8 mouse cellular contexts compared by ENCODE assay signal in genomic region chr15:102102548-102103121, GRCm38 (mm10). TPM values are rescaled to one million over a fixed set of nuclear protein-coding genes. Genes with fewer than 3 reads are reported as not detected.
DNase-seq lines count a peak whose midpoint lies in the region; ATAC-seq lines count a peak whose summit lies in the region.

No protein-coding gene starts in this region.

- H3K27ac ChIP-seq in forebrain, embryonic 11.5 days (ENCODE audit: low read depth, low read length) = peak overlapping the region; percentile 46; the same call in 1 of the 2 replicates
- peak overlapping the region; percentile 93 for H3K27ac ChIP-seq in limb, embryonic 10.5 days
- H3K27ac ChIP-seq in midbrain, embryonic 12.5 days (replicated peaks) = peak overlapping the region; percentile 47

- intact Hi-C loops in heart, postnatal 25 days (cut with DNase I) = loop anchor here (10.0 kb wide), 1 partner anchor 302 kb away; the partner anchor contains the start of gene Sp1

- H3K9me3 ChIP-seq in erythroblast, embryonic 14.5 days (ENCODE audit: control insufficient read depth, low read length) = no peaks in the 10 kb centered on the region
- H3K9me3 ChIP-seq in forebrain, embryonic 11.5 days (ENCODE audit: control insufficient read depth, low read length) = no peaks in the 10 kb centered on the region
- H3K9me3 ChIP-seq in limb, embryonic 10.5 days (replicated peaks) = no peaks in the 10 kb centered on the region
- no peaks in the 10 kb centered on the region for H3K9me3 ChIP-seq in midbrain, embryonic 12.5 days

- peaks cover 13% of the 10 kb centered on the region for H3K36me3 ChIP-seq in erythroblast, embryonic 14.5 days (ENCODE audit: control insufficient read depth)
- H3K36me3 ChIP-seq in forebrain, embryonic 11.5 days (ENCODE audit: control insufficient read depth, insufficient read depth, low read length) = no peaks in the 10 kb centered on the region
- peaks cover 20% of the 10 kb centered on the region for H3K36me3 ChIP-seq in limb, embryonic 10.5 days
- peaks cover 5% of the 10 kb centered on the region for H3K36me3 ChIP-seq in midbrain, embryonic 12.5 days

- H3K27me3 ChIP-seq in erythroblast, embryonic 14.5 days (ENCODE audit: control insufficient read depth) = peaks cover 83% of the 10 kb centered on the region
- peaks cover 26% of the 10 kb centered on the region for H3K27me3 ChIP-seq in forebrain, embryonic 11.5 days (ENCODE audit: control insufficient read depth, insufficient read depth, low read length)
- H3K27me3 ChIP-seq in limb, embryonic 10.5 days (ENCODE audit: low read depth, poor library complexity, severe bottlenecking) = peaks cover 22% of the 10 kb centered on the region
- peaks cover 97% of the 10 kb centered on the region for H3K27me3 ChIP-seq in midbrain, embryonic 12.5 days

- ATAC-seq in erythroblast, adult 5-6 weeks (replicated peaks; ENCODE audit: low FRiP score, poor library complexity, severe bottlenecking) = no peak
- no peak for ATAC-seq in forebrain, embryonic 11.5 days (replicated peaks; ENCODE audit: low FRiP score)
- no peak for ATAC-seq in midbrain, embryonic 12.5 days (ENCODE audit: low FRiP score, low read depth)
- ATAC-seq in activated CD4-positive, CD25-positive, alpha-beta regulatory T cell, adult 4 months = no peak

- no peak for DNase-seq in forebrain, embryonic 11.5 days (ENCODE audit: low spot score)
- DNase-seq in heart, postnatal 25 days (ENCODE audit: low spot score) = peak; percentile 81
- DNase-seq in limb, embryonic 10.5 days (ENCODE audit: low spot score) = peak; percentile 66
- DNase-seq in right cerebral cortex, postnatal 4 days = no peak

- H3K4me3 ChIP-seq in erythroblast, embryonic 14.5 days (replicated peaks) = peak overlapping the region; percentile 29
- peak overlapping the region; percentile 15; the same call in 1 of the 2 replicates for H3K4me3 ChIP-seq in forebrain, embryonic 11.5 days (ENCODE audit: low read depth, low read length)
- H3K4me3 ChIP-seq in limb, embryonic 10.5 days = peak overlapping the region; percentile 53
- H3K4me3 ChIP-seq in midbrain, embryonic 12.5 days = no peak overlapping the region

- H3K4me2 ChIP-seq in forebrain, embryonic 11.5 days (ENCODE audit: low read depth, low read length, severe bottlenecking) = peak overlapping the region; percentile 20; the same call in 1 of the 2 replicates
- peak overlapping the region; percentile 10; the same call in 1 of the 2 replicates for H3K4me2 ChIP-seq in midbrain, embryonic 12.5 days (replicated peaks)

- WGBS in forebrain, embryonic 11.5 days = 10% methylated on average over 6 of the region's 6 CpGs
- 9% methylated on average over 6 of the region's 6 CpGs for WGBS in limb, embryonic 10.5 days
- 13% methylated on average over 6 of the region's 6 CpGs for WGBS in midbrain, embryonic 12.5 days

- peak overlapping the region; percentile 23 for H3K9ac ChIP-seq in forebrain, embryonic 11.5 days (ENCODE audit: low read length)
- 0 out of 2 replicates have a peak overlapping the region, but pooled peaks have one; percentile 32 for H3K9ac ChIP-seq in midbrain, embryonic 12.5 days (replicated peaks)

- peaks cover 40% of the 10 kb centered on the region for H3K4me1 ChIP-seq in erythroblast, embryonic 14.5 days (ENCODE audit: control insufficient read depth)
- H3K4me1 ChIP-seq in forebrain, embryonic 11.5 days (replicated peaks; ENCODE audit: control insufficient read depth, insufficient read depth, low read length) = peaks cover 25% of the 10 kb centered on the region
- peaks cover 98% of the 10 kb centered on the region for H3K4me1 ChIP-seq in limb, embryonic 10.5 days
- peaks cover 78% of the 10 kb centered on the region for H3K4me1 ChIP-seq in midbrain, embryonic 12.5 days

RNA-seq across cellular contexts. Expression of gene Tns2, which starts 2.4 kb away (rescaled TPM):
- 0.04 and 0.05 TPM in 2 replicates for polyA plus RNA-seq in erythroblast, embryonic 14.5 days (2012)
- total RNA-seq in erythroblast, adult 5-6 weeks (2015; ENCODE audit: low replicate concordance) = not detected in 2 replicates
- total RNA-seq in erythroblast, adult 5-6 weeks (2017; ENCODE audit: low replicate concordance) = not detected in 2 replicates
- polyA plus RNA-seq in forebrain, embryonic 11.5 days (2014; fragmentation: Nextera tagmentation; extraction: Ambion mirVana) = 8.8 and 10.5 TPM in 2 replicates
- 100 to 1,000 TPM in 1 of 2 experiments, 10 to 100 TPM in 1; 98.6 to 118 TPM for total RNA-seq in heart, postnatal 25 days (2021)
- 13.0 and 18.6 TPM in 2 replicates for polyA plus RNA-seq in limb, embryonic 10.5 days (2016; fragmentation: Nextera tagmentation; extraction: Ambion mirVana)
- 13.3 and 14.1 TPM in 2 replicates for polyA plus RNA-seq in midbrain, embryonic 12.5 days (2016; fragmentation: Nextera tagmentation; extraction: Ambion mirVana)
- polyA plus RNA-seq in activated CD4-positive, CD25-positive, alpha-beta regulatory T cell, adult 4 months (2017; shearing (Covaris generic)) = 1 to 10 TPM; 1.5 to 2.9 TPM

RNA-seq across cellular contexts. Expression of gene Eif4b, which starts 29.1 kb away (rescaled TPM):
- 8.2 and 8.3 TPM in 2 replicates for polyA plus RNA-seq in erythroblast, embryonic 14.5 days (2012)
- 35.4 and 35.9 TPM in 2 replicates for total RNA-seq in erythroblast, adult 5-6 weeks (2015; ENCODE audit: low replicate concordance)
- total RNA-seq in erythroblast, adult 5-6 weeks (2017; ENCODE audit: low replicate concordance) = 58.0 and 81.1 TPM in 2 replicates
- polyA plus RNA-seq in forebrain, embryonic 11.5 days (2014; fragmentation: Nextera tagmentation; extraction: Ambion mirVana) = 122 and 129 TPM in 2 replicates
- total RNA-seq in heart, postnatal 25 days (2021) = 100 to 1,000 TPM; 131 to 144 TPM
- polyA plus RNA-seq in limb, embryonic 10.5 days (2016; fragmentation: Nextera tagmentation; extraction: Ambion mirVana) = 133 and 140 TPM in 2 replicates
- polyA plus RNA-seq in midbrain, embryonic 12.5 days (2016; fragmentation: Nextera tagmentation; extraction: Ambion mirVana) = 98.7 and 100 TPM in 2 replicates
- polyA plus RNA-seq in activated CD4-positive, CD25-positive, alpha-beta regulatory T cell, adult 4 months (2017; shearing (Covaris generic)) = 100 to 1,000 TPM in 1 of 2 experiments, 10 to 100 TPM in 1; 87.7 to 132 TPM

RNA-seq across cellular contexts. Expression of gene Spryd3, which starts 33.4 kb away (rescaled TPM):
- 1.1 and 1.4 TPM in 2 replicates for polyA plus RNA-seq in erythroblast, embryonic 14.5 days (2012)
- 3.8 TPM in 1 of 2 replicates, not detected in the other for total RNA-seq in erythroblast, adult 5-6 weeks (2015; ENCODE audit: low replicate concordance)
- total RNA-seq in erythroblast, adult 5-6 weeks (2017; ENCODE audit: low replicate concordance) = 2.1 and 4.7 TPM in 2 replicates
- polyA plus RNA-seq in forebrain, embryonic 11.5 days (2014; fragmentation: Nextera tagmentation; extraction: Ambion mirVana) = 12.0 and 12.1 TPM in 2 replicates
- 10 to 100 TPM; 13.2 to 15.1 TPM for total RNA-seq in heart, postnatal 25 days (2021)
- 12.6 and 14.6 TPM in 2 replicates for polyA plus RNA-seq in limb, embryonic 10.5 days (2016; fragmentation: Nextera tagmentation; extraction: Ambion mirVana)
- 19.3 and 20.2 TPM in 2 replicates for polyA plus RNA-seq in midbrain, embryonic 12.5 days (2016; fragmentation: Nextera tagmentation; extraction: Ambion mirVana)
- polyA plus RNA-seq in activated CD4-positive, CD25-positive, alpha-beta regulatory T cell, adult 4 months (2017; shearing (Covaris generic)) = 10 to 100 TPM; 19.5 to 42.0 TPM

RNA-seq across cellular contexts. Expression of gene Igfbp6, which starts 41.5 kb away (rescaled TPM):
- polyA plus RNA-seq in erythroblast, embryonic 14.5 days (2012) = 0.05 TPM in 1 of 2 replicates, not detected in the other
- 1.5 TPM in 1 of 2 replicates, not detected in the other for total RNA-seq in erythroblast, adult 5-6 weeks (2015; ENCODE audit: low replicate concordance)
- total RNA-seq in erythroblast, adult 5-6 weeks (2017; ENCODE audit: low replicate concordance) = not detected in 2 replicates
- polyA plus RNA-seq in forebrain, embryonic 11.5 days (2014; fragmentation: Nextera tagmentation; extraction: Ambion mirVana) = 0.33 TPM in 1 of 2 replicates, not detected in the other
- 10 to 100 TPM; 38.3 to 43.6 TPM for total RNA-seq in heart, postnatal 25 days (2021)
- polyA plus RNA-seq in limb, embryonic 10.5 days (2016; fragmentation: Nextera tagmentation; extraction: Ambion mirVana) = 0.23 and 0.46 TPM in 2 replicates
- 0.32 and 0.42 TPM in 2 replicates for polyA plus RNA-seq in midbrain, embryonic 12.5 days (2016; fragmentation: Nextera tagmentation; extraction: Ambion mirVana)
- under 1 TPM in 1 of 2 experiments, not detected in 1; 0.81 TPM for polyA plus RNA-seq in activated CD4-positive, CD25-positive, alpha-beta regulatory T cell, adult 4 months (2017; shearing (Covaris generic))

RNA-seq across cellular contexts. Expression of gene Soat2, which starts 47.7 kb away (rescaled TPM):
- polyA plus RNA-seq in erythroblast, embryonic 14.5 days (2012) = 0.12 and 0.18 TPM in 2 replicates
- total RNA-seq in erythroblast, adult 5-6 weeks (2015; ENCODE audit: low replicate concordance) = 1.0 TPM in 1 of 2 replicates, not detected in the other
- total RNA-seq in erythroblast, adult 5-6 weeks (2017; ENCODE audit: low replicate concordance) = 1.5 and 1.8 TPM in 2 replicates
- not detected in 2 replicates for polyA plus RNA-seq in forebrain, embryonic 11.5 days (2014; fragmentation: Nextera tagmentation; extraction: Ambion mirVana)
- total RNA-seq in heart, postnatal 25 days (2021) = under 1 TPM in 1 of 2 experiments, not detected in 1; 0.11 TPM
- polyA plus RNA-seq in limb, embryonic 10.5 days (2016; fragmentation: Nextera tagmentation; extraction: Ambion mirVana) = 0.06 and 0.24 TPM in 2 replicates
- 0.10 and 0.14 TPM in 2 replicates for polyA plus RNA-seq in midbrain, embryonic 12.5 days (2016; fragmentation: Nextera tagmentation; extraction: Ambion mirVana)
- polyA plus RNA-seq in activated CD4-positive, CD25-positive, alpha-beta regulatory T cell, adult 4 months (2017; shearing (Covaris generic)) = 1 to 10 TPM; 1.2 to 1.5 TPM

Comparison
In these comparisons a context has a peak if more than half of its experiments do, and no peak if none do; other contexts are left out.
1. DNase-seq: peak in heart, postnatal 25 days (single experiment) and limb, embryonic 10.5 days (single experiment); none in forebrain, embryonic 11.5 days (single experiment) and right cerebral cortex, postnatal 4 days (single experiment).
2. Peak in every context shown above with its lines, with median percentiles within 50 percentile points of each other: H3K27ac ChIP-seq.